Mouse (Mus musculus): Measurements from ENCODE around the gene Meis3. TPM values are rescaled to one million over a fixed set of nuclear protein-coding genes. Genes with fewer than 3 reads are reported as not detected.

Meis3 gene
- total RNA-seq, 2 experiments from 2014 or later, result 36.1 to 44.0 TPM

GRCm38 (mm10) chr7:16160702-16161101, 14.2 kb upstream of the Meis3 start:
- DNase-seq, result no peak

GRCm38 (mm10) chr7:16161302-16161701, 13.6 kb upstream of the Meis3 start:
- no peak for DNase-seq

DNA sequence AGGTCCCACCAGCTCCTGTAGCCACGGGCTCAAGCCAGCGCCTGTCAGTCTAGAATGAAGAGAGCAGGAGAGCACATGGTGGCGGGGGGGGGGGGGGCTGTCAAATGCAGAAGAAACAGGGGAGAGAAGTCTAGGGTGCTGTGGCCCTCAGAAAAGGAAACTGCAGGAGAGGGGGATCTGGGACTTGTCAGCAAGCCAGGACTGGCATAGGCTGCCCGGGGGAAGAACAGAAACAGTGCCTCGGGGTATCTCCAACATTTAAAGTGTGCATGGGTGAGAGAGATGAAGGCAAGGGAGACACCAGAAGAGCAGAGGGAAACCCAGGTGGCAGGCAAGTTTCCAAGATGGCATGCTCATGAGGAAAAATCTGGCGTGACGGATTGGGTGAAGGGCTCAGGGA, 12.9 kb upstream of the Meis3 start:
- DNase-seq, result no peak

GRCm38 (mm10) chr7:16172141-16172581, 2.7 kb upstream of the Meis3 start:
- no peak for DNase-seq

- DNase-seq, result no peak
These were observed 2.2 kb upstream of the Meis3 start for GRCm38 (mm10) chr7:16172586-16173140.

- DNase-seq, result no peak
These were observed 1.7 kb upstream of the Meis3 start for GRCm38 (mm10) chr7:16173146-16173545.

DNA sequence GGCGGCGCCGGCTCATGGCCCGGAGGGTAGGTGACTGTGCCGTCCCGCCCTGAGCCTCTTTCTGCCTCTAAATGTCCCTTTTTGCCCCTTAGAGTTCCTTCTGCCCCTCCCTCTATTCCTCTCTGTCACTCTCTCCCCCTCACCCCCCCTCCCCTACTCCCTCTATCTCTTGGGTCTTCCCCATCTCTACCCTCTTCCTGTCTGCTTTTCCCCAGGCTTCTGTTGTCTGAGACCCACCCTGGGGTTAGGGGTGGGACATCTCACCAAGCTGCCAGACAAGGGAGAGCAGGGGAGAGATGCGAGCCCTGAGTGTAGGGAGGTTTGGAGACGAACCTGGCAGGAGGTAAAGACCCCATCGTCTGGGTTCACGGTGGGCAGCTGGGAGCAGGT, 647 bp downstream of the Meis3 start:
- no peak for DNase-seq

- no peak for DNase-seq
These were observed 3.2 kb downstream of the Meis3 start for GRCm38 (mm10) chr7:16178114-16178513.

GRCm38 (mm10) chr7:16183663-16184062, 8.8 kb downstream of the Meis3 start:
- no peak for DNase-seq

- DNase-seq, result no peak
These were observed 12.6 kb downstream of the Meis3 start for GRCm38 (mm10) chr7:16187494-16187893.

DNA sequence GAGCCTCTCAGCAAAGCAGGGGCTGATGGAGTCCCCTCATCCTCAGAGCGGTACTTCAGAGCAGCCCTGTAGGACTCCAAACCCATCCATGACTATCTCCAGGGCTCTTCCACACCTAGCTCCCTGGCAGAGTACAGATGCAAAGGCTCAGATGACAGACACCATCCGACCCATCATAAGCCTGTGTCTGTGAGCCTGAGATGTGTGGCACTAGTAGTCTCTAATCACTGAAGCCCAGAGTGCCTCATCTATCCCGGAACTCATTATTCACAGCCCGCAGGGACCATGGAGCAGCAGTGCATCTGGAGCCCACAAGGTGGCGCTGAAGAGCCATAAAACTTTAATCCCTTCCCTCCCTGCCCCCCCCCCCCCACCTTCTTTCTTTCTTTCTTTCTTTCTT, 17.4 kb downstream of the Meis3 start:
- peak; percentile 72 to 79 for DNase-seq

DNA sequence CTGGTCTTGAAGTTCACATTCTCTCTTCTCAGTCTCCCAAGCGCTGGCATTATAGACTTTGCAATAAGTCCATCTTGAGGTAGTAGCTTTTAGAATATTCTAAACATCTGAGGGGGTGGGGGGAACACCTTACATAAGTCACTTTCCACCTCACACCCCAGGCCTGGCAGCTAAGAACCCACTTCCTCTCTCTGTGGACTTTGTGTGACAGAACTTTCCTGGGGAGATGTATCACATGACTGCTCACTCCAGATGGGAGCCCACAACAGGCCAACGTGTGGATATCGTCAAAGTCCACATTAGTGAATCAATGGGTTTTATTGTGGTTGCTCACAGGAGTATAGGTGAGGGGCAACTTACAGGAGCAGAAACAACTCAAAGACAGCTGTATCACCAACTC, 18.8 kb downstream of the Meis3 start:
- DNase-seq, result no peak

DNA sequence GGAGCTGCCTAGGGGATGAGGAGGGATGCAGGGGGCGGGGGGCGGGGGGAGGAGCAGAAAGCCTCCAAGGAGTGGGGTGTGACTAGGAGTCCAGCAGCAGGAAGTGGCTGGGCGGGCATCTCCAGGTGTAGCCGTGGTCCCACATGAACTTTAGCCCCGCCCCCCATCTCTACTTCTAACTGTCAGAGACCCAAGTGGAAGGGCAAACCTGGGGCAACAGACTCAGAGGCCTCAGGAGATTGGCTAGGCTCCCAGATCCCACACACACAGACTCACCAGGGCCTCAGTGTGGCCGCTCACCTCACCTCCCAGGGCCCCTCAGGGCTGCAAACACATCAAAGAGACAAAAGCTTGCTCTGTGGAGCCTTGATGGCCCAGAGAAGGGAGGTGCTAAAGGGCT, 21.7 kb downstream of the Meis3 start:
- no peak for DNase-seq

GRCm38 (mm10) chr7:16197166-16197565, 22.3 kb downstream of the Meis3 start:
- no peak for DNase-seq

DNA sequence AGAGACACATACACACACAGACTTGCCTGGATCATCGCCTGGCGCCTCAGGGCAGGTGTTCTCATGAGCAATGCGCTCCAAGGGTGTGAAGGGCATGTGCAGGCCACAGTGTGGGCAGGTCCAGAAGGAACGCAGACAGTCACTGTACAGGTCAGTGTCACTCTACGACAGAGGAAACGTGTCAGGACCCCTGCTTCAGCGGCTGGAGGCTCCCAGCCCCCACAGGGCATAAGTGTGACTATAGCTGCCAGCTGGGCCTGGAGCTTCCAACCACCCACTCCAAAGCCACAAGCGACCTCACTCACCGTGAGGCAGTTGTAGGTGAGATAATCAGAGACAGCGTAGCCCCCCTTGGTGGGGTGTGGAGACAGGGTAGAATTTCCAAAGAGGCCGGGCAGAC, 23.6 kb downstream of the Meis3 start:
- DNase-seq, result no peak

GRCm38 (mm10) chr7:16201136-16201535, 26.2 kb downstream of the Meis3 start:
- no peak for DNase-seq

DNA sequence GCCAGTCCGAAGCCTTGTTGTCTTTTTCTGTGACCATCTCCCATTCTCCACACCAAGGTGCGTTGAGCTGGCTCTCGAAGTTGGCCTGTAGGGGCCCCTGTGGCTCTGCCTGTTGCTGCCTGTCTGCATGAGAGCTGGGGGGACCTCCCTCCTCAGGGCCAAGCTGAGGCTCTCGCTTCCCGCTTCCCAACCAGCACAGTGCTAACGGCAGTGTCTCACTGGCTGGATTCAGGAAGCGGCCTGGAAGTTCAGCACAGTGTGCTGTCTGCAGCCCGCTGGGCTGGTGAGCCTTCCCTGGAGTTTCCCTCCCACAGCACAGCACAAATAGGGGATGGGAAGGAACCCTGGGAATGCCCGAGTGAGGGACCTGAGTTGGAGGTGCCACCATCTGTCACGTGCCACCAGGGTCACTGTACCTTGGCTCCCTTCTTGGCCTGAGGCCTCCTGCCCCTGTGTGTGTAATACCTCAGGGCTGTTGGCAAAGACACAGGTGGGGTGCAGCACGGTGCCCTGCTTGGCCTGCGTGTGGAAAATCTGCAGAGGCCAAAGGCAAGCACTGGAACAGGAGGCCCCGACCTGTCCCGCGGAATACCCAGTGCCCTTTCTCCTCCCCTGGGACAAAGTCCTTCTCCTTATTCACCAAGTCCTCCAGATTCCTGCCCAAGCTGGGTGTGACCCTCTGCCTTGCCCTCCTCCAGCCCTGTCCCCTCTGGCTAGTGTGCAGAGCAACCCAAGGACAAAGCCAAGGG, 28.0 kb downstream of the Meis3 start:
- no peak for DNase-seq

GRCm38 (mm10) chr7:16203505-16203903, 28.6 kb downstream of the Meis3 start:
- no peak for DNase-seq

DNA sequence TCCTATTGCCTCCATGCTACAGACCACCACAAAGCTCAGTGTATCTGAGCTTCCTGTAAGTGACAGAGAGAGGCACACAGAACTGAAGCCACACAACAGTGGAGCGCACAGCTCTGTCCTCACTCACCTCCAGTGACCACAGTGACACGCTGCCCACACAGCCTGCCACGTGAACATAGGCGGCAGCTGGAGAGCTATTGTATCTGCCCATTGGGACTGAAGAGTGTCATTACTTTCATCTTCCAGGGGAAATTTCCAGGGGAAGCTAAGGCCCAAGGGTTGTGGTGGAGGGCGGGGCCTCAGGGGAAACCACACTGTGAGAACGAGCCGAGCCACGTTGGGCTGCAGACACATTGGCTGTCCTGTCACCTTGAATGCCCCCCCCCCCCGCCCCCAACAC, 29.9 kb downstream of the Meis3 start:
- no peak for DNase-seq

DNA sequence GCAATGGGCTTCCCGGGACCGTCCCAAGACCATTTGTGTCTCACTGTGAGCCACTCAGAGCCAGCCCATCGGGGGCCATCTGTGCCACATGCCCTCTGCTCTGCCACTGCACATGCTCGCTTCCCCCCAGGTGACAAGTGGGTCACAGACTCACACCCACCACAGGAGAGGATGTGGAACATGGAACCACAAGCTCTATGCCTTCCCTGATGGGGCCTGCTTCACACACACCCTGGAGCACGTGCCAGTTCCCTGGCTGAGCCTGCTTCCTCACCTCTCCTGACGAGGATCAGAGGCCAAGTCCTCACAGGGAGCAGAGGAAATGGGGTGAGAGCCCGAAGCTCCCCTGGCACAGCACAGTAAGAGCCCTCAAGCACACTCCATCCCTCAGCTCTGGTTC, 32.2 kb downstream of the Meis3 start:
- no peak for DNase-seq

DNA sequence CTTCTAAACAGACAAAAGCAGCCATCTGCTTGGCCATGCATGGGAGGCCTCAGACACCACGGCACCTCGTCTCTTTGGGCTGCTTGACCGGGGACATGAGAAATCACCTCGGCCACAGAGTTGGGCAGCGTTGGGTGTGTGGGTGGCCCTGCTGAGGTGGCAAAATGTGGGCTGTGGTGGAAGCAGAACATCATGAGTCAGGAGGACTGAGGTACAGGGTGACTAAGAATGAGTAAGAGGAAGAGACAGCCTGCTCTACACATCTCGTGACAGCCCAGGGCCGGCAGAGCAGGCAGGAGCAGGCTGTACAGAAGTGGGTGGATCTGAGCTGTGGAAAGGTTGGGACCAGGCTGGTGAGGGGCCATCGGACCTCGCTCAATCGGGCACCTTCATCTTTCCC, 32.6 kb downstream of the Meis3 start:
- peak; percentile 41 to 49 for DNase-seq

GRCm38 (mm10) chr7:16208781-16209665, 34.1 kb downstream of the Meis3 start:
- DNase-seq, result no peak

DNA sequence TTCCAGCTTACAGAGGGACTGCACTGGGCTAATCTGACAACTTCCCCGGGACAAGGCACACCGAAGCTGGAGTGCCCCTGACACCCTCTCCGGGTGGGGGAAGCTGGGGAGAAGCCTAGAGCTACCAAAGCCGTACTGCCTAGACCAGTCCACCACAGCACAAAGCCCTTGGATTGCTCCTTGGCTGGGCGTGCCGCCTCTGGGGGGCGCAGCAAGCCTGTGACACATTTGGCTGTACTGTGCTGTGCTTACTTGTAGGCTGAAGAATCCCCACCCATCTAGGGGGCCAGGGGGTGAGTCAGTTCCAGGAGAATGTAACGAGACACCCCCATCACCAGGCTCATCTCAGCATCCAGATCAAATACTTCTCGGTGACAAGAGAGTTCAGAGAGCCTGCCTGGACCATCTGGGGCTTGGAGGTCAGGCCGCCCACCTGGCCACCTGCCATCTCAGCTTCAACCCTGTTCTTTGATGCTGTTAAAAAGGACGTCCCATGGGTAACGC, 36.0 kb downstream of the Meis3 start:
- DNase-seq, result no peak
